Mouse (Mus musculus) gastrocnemius, postnatal 14 days (tissue): ENCODE measurements around the gene Mcf2. TPM values are rescaled to one million over a fixed set of nuclear protein-coding genes. Genes with fewer than 3 reads are reported as not detected.

Experiments used
- DNase-seq: peaks from one replicate; pipeline ENCODE4 v3.0.0; 2021; ENCODE audit warnings: mixed read lengths
- intact Hi-C: fragments of 180-260 bp; cut with DNase I; formaldehyde crosslinking; loops from one replicate; pipeline ENCODE4 v1.15.1; 2025; ENCODE audit warnings: low total_unique reads
- long read RNA-seq, 2 experiments: library from polyadenylated mRNA; stranded (forward); transcript quantifications; one replicate each; pipeline ENCODE4 v2.0.0; 2021
- total RNA-seq, 2 experiments: library from RNA; stranded (reverse); gene quantifications; 2 replicates each; pipeline ENCODE4 v1.2.3; 2021

Gene Mcf2
- not detected for total RNA-seq
- long read RNA-seq, experiment 1 = 0 reads
- long read RNA-seq, experiment 2 = 0 reads

- peak; percentile 12 for DNase-seq
- intact Hi-C loops = no loop called here
Measured at GRCm38 (mm10) chrX:60178744-60179458, at the start of gene Mcf2. Mcf2 (minus strand) TSS chrX:60179089.

GRCm38 (mm10) chrX:60187726-60188125 is 8.8 kb upstream of the Mcf2 start:
- intact Hi-C loops = no loop called here
- DNase-seq = no peak

GRCm38 (mm10) chrX:60182611-60183010 is 3.7 kb upstream of the Mcf2 start:
- intact Hi-C loops = no loop called here

GRCm38 (mm10) chrX:60178025-60178743 is 705 bp downstream of the Mcf2 start:
- intact Hi-C loops = no loop called here

More at GRCm38 (mm10) chrX:60182611-60183010, 3.7 kb upstream of the Mcf2 start:
- DNase-seq = no peak

GRCm38 (mm10) chrX:60170106-60170505 is 8.8 kb downstream of the Mcf2 start:
- no peak for DNase-seq
- intact Hi-C loops = no loop called here

More at GRCm38 (mm10) chrX:60178025-60178743, 705 bp downstream of the Mcf2 start:
- DNase-seq = no peak

- no peak for DNase-seq
- intact Hi-C loops = no loop called here
Measured at GRCm38 (mm10) chrX:60169511-60169910, 9.4 kb downstream of the Mcf2 start.

- intact Hi-C loops = no loop called here
- no peak for DNase-seq
Measured at GRCm38 (mm10) chrX:60168796-60169195, 10.1 kb downstream of the Mcf2 start.

GRCm38 (mm10) chrX:60147268-60147974 is 31.5 kb downstream of the Mcf2 start:
- intact Hi-C loops = no loop called here
- DNase-seq = no peak

GRCm38 (mm10) chrX:60075359-60075758 is 103.5 kb downstream of the Mcf2 start:
- intact Hi-C loops = no loop called here
- DNase-seq = no peak

- intact Hi-C loops = no loop called here
- DNase-seq = no peak
Measured at GRCm38 (mm10) chrX:60055185-60055584, 123.7 kb downstream of the Mcf2 start.

GRCm38 (mm10) chrX:60054745-60055144 is 124.1 kb downstream of the Mcf2 start:
- no peak for DNase-seq
- intact Hi-C loops = no loop called here

- DNase-seq = no peak
Measured at GRCm38 (mm10) chrX:60026654-60027053, 152.2 kb downstream of the Mcf2 start.

GRCm38 (mm10) chrX:60021595-60021994 is 157.3 kb downstream of the Mcf2 start:
- no peak for DNase-seq
- intact Hi-C loops = no loop called here

More at GRCm38 (mm10) chrX:60026654-60027053, 152.2 kb downstream of the Mcf2 start:
- intact Hi-C loops = no loop called here

- no peak for DNase-seq
- intact Hi-C loops = no loop called here
Measured at GRCm38 (mm10) chrX:60021007-60021406, 157.9 kb downstream of the Mcf2 start.

- intact Hi-C loops = loop anchor here (10.0 kb wide), 1 partner anchor 390 kb away; no protein-coding TSS in a partner anchor
- no peak for DNase-seq
Measured at GRCm38 (mm10) chrX:60014588-60014987, 164.3 kb downstream of the Mcf2 start.

- intact Hi-C loops = loop anchor here (10.0 kb wide), 1 partner anchor 392 kb away; no protein-coding TSS in a partner anchor
- DNase-seq = peak; percentile 11
Measured at GRCm38 (mm10) chrX:60013084-60013676, 165.7 kb downstream of the Mcf2 start.
